Mouse (Mus musculus) thymus, adult 2 months (tissue): ENCODE results near the gene Usp32.

Experiments
- CTCF ChIP-seq: fragments of 200-500 bp; IDR thresholded peaks from 2 replicates; pipeline ENCODE4 v1.5.1; 2012; ENCODE audit warnings: mild to moderate bottlenecking, control low read depth, low read length, moderate library complexity, borderline replicate concordance; ENCODE audit not compliant: control insufficient read depth, poor library complexity, insufficient read depth; ENCODE audit errors: extremely low read depth
- POLR2A ChIP-seq: fragments of 200-500 bp; IDR thresholded peaks from 2 replicates; pipeline ENCODE4 v1.6.1; 2012; ENCODE audit warnings: mild to moderate bottlenecking, low read length, control low read depth, moderate library complexity; ENCODE audit not compliant: control insufficient read depth, poor library complexity, insufficient read depth; ENCODE audit errors: extremely low read depth

DNA sequence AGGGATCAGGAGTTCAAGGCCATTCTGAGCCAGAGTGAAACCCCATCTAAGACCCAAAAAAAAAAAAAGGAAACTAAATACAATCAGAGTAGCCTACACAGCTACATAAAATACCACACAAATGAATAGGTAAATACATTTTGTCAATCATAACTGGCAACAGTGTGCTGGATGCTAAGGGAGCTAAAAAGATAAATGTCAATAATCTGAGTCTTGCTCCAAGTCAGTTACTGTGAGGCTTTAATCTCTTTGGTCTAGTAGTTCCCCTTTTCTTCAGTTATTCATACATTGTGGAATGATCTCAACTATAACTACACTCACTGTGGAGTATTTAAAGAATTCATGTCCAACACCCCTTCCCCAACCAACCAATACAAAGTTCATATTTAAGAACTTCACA, 30.0 kb downstream of the Usp32 start:
- TF ChIP-seq CTCF, result no peak
- no peak for TF ChIP-seq POLR2A
